Mouse (Mus musculus) frontal cortex, adult 2 months (tissue): Measurements from ENCODE around the gene Ppp1r12c. TPM values are rescaled to one million over a fixed set of nuclear protein-coding genes. Genes with fewer than 3 reads are reported as not detected.

Experiments used
- DNase-seq, 2 experiments: peaks; one replicate each; pipeline ENCODE4 v3.0.0; 2022; ENCODE audit warnings: low spot score in 1 of 2; ENCODE audit errors: extremely low spot score in 1 of 2
- polyA plus RNA-seq: library from polyadenylated mRNA; depleted of rRNA; stranded (reverse); fragments of >200 nt; gene quantifications from 2 replicates; pipeline ENCODE4 v1.2.3, GENCODE M21; 2012

The Ppp1r12c gene
- polyA plus RNA-seq, 1 experiment, result 135 TPM

DNA sequence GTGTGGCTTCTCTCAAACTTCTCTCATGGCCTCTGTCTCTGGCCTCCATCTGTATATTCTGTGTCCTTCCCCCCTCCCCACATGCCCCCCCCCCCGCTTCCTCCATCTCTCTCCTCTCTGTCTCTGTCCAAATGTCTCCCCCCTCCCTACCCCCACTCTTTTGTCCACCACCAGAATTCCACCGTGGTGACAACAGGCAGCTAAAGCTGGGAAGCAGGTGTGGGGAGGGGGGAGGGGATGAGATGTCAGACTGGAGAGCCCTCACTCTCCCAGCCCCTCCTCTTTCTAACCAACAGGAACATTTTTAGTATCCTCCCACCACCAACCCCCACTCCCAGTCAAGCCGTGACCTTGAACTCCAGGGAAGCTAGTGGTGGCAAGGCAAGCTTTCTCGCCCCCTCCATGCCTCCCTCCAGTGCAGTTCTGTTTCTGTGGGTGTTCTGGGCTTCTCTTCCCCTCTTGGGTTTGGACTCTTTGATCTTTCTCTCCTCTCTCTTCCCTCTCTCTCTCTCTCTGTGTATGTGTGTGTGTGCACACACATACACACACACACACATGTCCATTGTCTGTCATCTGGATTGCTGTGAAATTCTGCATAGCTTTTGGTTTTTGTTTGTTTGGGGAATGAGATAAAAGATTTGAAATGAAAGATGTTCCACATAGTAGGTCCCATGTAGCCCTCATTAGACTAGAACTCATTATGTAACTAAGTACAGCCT is 15.0 kb upstream of the Ppp1r12c start, which contains the start of gene Tnnt1:
Gene Tnnt1, minus strand, starts transcription at position 51 of the 719 bp plus-strand sequence.
- no peak for DNase-seq

- no peak for DNase-seq
These were observed 14.4 kb upstream of the Ppp1r12c start for GRCm38 (mm10) chr7:4515853-4516252.

GRCm38 (mm10) chr7:4513829-4514712 is 12.6 kb upstream of the Ppp1r12c start:
- DNase-seq, result no peak

DNA sequence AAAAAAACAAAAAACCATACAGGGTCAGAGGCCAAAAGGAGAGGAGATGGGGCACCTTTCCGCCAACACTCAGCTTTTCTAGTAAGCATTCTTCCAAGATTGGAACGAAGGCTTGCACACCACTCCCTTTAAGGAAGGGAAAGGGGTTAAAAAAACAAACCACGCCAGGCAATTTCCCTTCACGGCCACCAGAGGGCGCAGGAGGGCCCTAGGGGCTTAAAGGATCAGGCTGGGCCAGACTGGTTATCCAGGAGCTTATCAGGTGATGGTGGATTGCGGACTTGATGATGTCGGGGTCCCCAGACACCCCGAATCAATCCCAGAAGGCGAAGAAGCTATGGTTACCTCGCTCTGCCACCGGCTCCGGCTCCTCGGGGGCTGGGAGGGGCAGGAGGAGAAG is 11.8 kb upstream of the Ppp1r12c start:
- DNase-seq, result peak in 1 of 2 experiments; percentile 51

DNA sequence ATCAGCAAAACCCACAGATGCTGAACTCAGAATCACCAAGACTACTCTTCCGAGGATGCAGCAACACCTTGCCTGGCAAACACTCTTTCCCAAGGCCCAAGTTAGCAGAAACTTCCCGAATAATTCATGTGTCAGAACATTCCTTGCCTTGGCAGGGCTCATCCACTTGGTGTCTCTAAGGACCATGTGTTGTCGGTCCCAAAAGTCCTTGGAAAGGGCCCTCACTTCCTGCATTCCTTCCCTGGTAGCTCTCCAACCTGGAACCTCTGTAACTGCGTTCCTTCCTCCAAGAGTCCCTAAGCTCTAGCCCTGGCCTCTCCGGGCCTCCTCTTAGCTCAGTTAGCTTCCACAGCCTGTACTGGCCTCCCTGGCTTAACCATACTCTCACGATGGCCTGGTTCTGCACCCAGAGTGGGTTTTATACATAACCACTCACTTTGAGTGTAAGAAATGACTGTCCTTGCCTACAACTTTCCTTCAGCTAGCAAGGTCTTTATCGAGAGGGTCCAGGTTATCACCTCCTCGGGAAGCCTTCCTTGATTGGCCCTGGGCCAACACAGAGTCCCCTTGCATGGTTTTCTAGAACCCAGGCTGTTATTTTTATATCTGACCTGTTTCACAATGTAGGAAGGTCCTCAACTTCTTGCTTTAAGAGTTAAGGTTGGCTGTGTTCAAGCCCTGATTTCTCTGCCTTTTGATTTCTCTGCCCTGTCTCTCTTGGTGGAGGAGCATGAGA is 10.2 kb upstream of the Ppp1r12c start:
- no peak for DNase-seq

DNA sequence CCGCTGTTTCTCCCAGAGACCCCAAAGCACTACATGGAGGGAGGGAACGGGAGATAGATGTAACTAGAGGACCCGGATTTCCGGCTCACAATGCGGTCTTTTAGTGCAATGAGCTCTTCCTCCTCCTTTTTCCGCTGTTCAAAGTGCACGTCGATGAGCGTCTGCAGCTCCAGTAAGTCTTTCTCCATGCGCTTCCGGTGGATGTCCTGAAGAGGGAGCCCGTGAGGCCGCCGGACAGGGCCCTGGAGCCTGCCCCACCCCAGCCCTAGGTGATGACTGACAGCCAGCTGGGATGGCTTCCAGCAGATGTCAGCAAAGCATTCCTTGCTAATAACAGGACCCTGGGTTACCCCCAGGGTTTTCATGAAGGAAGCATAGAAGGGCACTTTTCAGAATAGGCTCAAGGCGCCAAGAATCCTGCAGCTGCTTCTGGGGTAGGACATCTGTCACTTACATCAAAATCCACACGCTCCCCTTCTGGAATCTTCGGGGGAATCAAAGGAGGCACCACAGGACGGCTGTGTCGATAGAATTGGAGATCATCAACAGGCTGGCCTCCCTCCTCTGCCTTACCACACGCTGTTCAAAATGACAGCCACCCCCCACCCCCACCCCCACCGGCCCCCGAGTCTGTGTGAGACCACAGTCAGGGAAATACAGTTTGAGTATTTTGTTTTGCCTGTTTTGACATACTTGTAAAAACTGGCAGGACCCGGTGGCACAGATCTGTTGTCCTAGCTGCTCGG is 8.6 kb upstream of the Ppp1r12c start:
- DNase-seq, result peak in 1 of 2 experiments; percentile 71

DNA sequence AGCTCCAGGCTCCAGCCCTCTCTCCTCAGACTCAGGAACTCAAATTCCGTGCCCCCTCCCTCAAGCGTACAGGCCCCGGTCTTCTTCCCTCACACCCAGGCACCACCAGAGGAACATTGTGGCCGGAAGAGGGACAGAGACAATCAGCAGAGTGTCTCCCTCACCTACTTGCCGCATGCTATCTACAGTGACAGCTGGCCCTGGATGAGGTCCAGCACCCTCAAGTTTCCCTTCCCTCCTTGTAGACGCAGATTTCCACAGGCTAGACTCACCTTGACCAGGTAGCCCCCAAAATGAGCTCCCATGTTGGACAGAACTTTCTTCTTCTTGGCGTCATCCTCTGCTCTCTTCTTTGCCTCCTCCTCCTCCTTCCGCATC is 7.2 kb upstream of the Ppp1r12c start:
- DNase-seq, result no peak

- peak; percentile 44 to 65 for DNase-seq
These were observed 6.7 kb upstream of the Ppp1r12c start for GRCm38 (mm10) chr7:4508062-4508738.

- DNase-seq, result no peak
These were observed 5.7 kb upstream of the Ppp1r12c start for GRCm38 (mm10) chr7:4507220-4507619.

- no peak for DNase-seq
These were observed 3.4 kb upstream of the Ppp1r12c start for GRCm38 (mm10) chr7:4504646-4505435.

- DNase-seq, result no peak
These were observed 2.4 kb upstream of the Ppp1r12c start for GRCm38 (mm10) chr7:4503858-4504257.

GRCm38 (mm10) chr7:4503100-4503499 is 1.6 kb upstream of the Ppp1r12c start:
- no peak for DNase-seq

GRCm38 (mm10) chr7:4502421-4503090 is 1.1 kb upstream of the Ppp1r12c start:
- peak; percentile 85 to 87 for DNase-seq

GRCm38 (mm10) chr7:4500892-4501471 is 498 bp downstream of the Ppp1r12c start:
- peak; percentile 34 to 48 for DNase-seq

DNA sequence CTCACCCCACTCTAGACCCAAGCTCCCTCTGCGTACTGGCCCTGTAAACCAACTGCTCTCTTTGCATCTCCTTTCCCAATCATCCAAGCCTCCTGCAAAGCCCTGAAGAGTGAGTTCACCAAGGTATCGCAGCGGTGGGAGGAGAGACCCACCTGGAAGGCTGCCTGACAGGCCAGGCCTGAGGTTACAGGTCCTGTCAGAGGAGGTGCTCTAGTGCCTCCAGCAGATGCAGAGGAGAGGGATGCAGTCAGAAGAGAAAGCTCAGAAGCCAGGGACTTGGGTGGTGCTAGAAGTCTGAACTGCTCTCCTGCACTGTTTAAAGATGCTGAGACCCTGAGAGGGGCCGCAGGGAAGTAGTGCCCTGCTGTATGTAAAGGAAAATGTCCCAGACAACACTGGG is 2.4 kb downstream of the Ppp1r12c start:
- DNase-seq, result no peak

- DNase-seq, result no peak
These were observed 3.2 kb downstream of the Ppp1r12c start for GRCm38 (mm10) chr7:4498251-4498650.

DNA sequence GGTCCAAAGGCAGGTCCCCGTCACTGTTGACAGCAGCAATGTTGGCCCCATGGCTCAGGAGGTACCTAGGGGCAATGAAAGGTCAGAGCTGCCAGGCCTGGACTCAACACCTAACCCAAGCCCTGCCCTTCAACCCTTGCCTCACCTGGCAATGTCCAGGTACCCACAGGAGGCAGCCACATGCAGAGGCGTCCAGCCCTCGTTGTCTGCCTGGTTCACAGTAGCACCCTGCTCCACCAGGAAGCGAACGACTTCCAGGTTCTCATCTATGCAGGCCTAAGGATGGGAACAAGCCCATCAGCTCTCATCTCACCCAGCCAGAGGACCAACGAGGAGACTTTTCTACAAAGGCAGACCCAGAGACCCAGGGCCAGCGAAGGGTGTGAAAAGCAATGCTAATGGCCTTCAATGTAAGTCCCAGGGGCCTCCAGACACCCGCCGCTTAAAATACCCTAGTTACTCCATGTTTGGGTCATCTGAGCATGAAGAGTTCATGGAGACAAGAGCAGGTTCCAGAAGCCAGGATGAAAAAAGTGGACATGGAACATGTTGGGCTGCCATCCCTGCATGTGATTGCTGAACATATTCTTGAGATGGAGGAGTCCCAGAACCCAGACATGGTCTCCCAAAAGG is 4.1 kb downstream of the Ppp1r12c start:
- no peak for DNase-seq

GRCm38 (mm10) chr7:4496468-4496867 is 5.0 kb downstream of the Ppp1r12c start:
- no peak for DNase-seq
